Mouse (Mus musculus) bone marrow macrophage, adult 2 months (primary cell): Measurements from ENCODE around the gene Cuta.

ENCODE experiments used
- CTCF ChIP-seq: IDR thresholded peaks from 2 replicates; pipeline ENCODE4 v1.5.1; 2012; ENCODE audit warnings: low read depth, mild to moderate bottlenecking, low read length, moderate library complexity
- POLR2A ChIP-seq: IDR thresholded peaks from 2 replicates; pipeline ENCODE4 v1.6.1; 2012; ENCODE audit warnings: mild to moderate bottlenecking, low read depth, low read length, borderline replicate concordance

- TF ChIP-seq CTCF (no peak), POLR2A (no peak)
Measured at GRCm38 (mm10) chr17:26936453-26936852, 2.9 kb downstream of the Cuta start.
